Mouse (Mus musculus): ENCODE measurements around the gene Serinc2.

Gene Serinc2

GRCm38 (mm10) chr4:130297123-130297529, 18.1 kb upstream of the Serinc2 start:
- DNase-seq (ENCODE audit: low read depth, low spot score) = peak; percentile 90

GRCm38 (mm10) chr4:130296243-130296965, 17.4 kb upstream of the Serinc2 start:
- DNase-seq (ENCODE audit: low read depth, low spot score) = peak; percentile 65

- DNase-seq (ENCODE audit: low read depth, low spot score) = peak; percentile 86
These were observed 16.2 kb upstream of the Serinc2 start for GRCm38 (mm10) chr4:130295047-130295745.

GRCm38 (mm10) chr4:130294513-130294912, 15.5 kb upstream of the Serinc2 start:
- peak; percentile 62 for DNase-seq (ENCODE audit: low read depth, low spot score)

- peak; percentile 88 for DNase-seq (ENCODE audit: low read depth, low spot score)
These were observed 13.3 kb upstream of the Serinc2 start for GRCm38 (mm10) chr4:130292271-130292670.

- DNase-seq (ENCODE audit: low read depth, low spot score) = no peak
These were observed 10.8 kb upstream of the Serinc2 start for GRCm38 (mm10) chr4:130289824-130290223.

GRCm38 (mm10) chr4:130286531-130286930, 7.5 kb upstream of the Serinc2 start:
- DNase-seq (ENCODE audit: low read depth, low spot score) = no peak

GRCm38 (mm10) chr4:130283826-130284225, 4.8 kb upstream of the Serinc2 start:
- no peak for DNase-seq (ENCODE audit: low read depth, low spot score)

- no peak for DNase-seq (ENCODE audit: low read depth, low spot score)
These were observed 3.9 kb upstream of the Serinc2 start for GRCm38 (mm10) chr4:130282856-130283255.

- no peak for DNase-seq (ENCODE audit: low read depth, low spot score)
These were observed 2.3 kb downstream of the Serinc2 start for GRCm38 (mm10) chr4:130276573-130277176.

- no peak for DNase-seq (ENCODE audit: low read depth, low spot score)
These were observed 3.2 kb downstream of the Serinc2 start for GRCm38 (mm10) chr4:130275823-130276105.

GRCm38 (mm10) chr4:130275016-130275822, 3.8 kb downstream of the Serinc2 start:
- no peak for DNase-seq (ENCODE audit: low read depth, low spot score)

GRCm38 (mm10) chr4:130274346-130275015, 4.5 kb downstream of the Serinc2 start:
- no peak for DNase-seq (ENCODE audit: low read depth, low spot score)

GRCm38 (mm10) chr4:130273698-130274345, 5.2 kb downstream of the Serinc2 start:
- DNase-seq (ENCODE audit: low read depth, low spot score) = no peak

GRCm38 (mm10) chr4:130270611-130271347, 8.2 kb downstream of the Serinc2 start:
- DNase-seq (ENCODE audit: low read depth, low spot score) = no peak

- DNase-seq (ENCODE audit: low read depth, low spot score) = no peak
These were observed 8.9 kb downstream of the Serinc2 start for GRCm38 (mm10) chr4:130270089-130270488.

- DNase-seq (ENCODE audit: low read depth, low spot score) = no peak
These were observed 10.3 kb downstream of the Serinc2 start for GRCm38 (mm10) chr4:130268736-130269135.

- no peak for DNase-seq (ENCODE audit: low read depth, low spot score)
These were observed 11.9 kb downstream of the Serinc2 start for GRCm38 (mm10) chr4:130267069-130267468.

- DNase-seq (ENCODE audit: low read depth, low spot score) = no peak
These were observed 12.4 kb downstream of the Serinc2 start for GRCm38 (mm10) chr4:130266601-130267000.

GRCm38 (mm10) chr4:130264698-130265349, 14.2 kb downstream of the Serinc2 start:
- DNase-seq (ENCODE audit: low read depth, low spot score) = no peak
